Mouse (Mus musculus): ENCODE measurements at regions not wholly inside any gene's neighbourhood (a gene's known extent, or its start where the extent isn't known, plus 50 kb on each side); places are given as distances from the start of the nearest gene placed in this dataset.

GRCm38 (mm10) chr13:113440137-113440536 is 147.2 kb downstream of the BC067074 start:
- H3K9ac ChIP-seq, result no peak overlapping the region
- H3K27ac ChIP-seq (ENCODE audit: low read depth, low read length), result no peak overlapping the region
- ATAC-seq (peak; percentile 40; the same call in 1 of the 2 replicates), DNase-seq (no peak)
- H3K9me3 ChIP-seq (ENCODE audit: low read length), result no peaks in the 10 kb centered on the region
- no peak overlapping the region for H3K4me3 ChIP-seq (ENCODE audit: low read depth, low read length)
- WGBS, result 80% methylated on average over 5 of the region's 5 CpGs
- no peak for TF ChIP-seq CTCF (IDR thresholded peaks at IDR 0.05; ENCODE audit: low read depth)
- no peak overlapping the region for H3K4me2 ChIP-seq (ENCODE audit: low read depth)
- H3K36me3 ChIP-seq (ENCODE audit: insufficient read depth), result no peaks in the 10 kb centered on the region
- no peaks in the 10 kb centered on the region for H3K27me3 ChIP-seq (ENCODE audit: insufficient read depth, low read length)
- no peaks in the 10 kb centered on the region for H3K4me1 ChIP-seq (ENCODE audit: insufficient read depth)

GRCm38 (mm10) chr13:113439516-113439915 is 146.6 kb downstream of the BC067074 start:
- H3K9me3 ChIP-seq (ENCODE audit: low read length), result no peaks in the 10 kb centered on the region
- TF ChIP-seq CTCF (IDR thresholded peaks at IDR 0.05; ENCODE audit: low read depth), result no peak
- no peaks in the 10 kb centered on the region for H3K36me3 ChIP-seq (ENCODE audit: insufficient read depth)
- H3K27me3 ChIP-seq (ENCODE audit: insufficient read depth, low read length), result no peaks in the 10 kb centered on the region
- WGBS, result 36% methylated on average over 7 of the region's 7 CpGs
- DNase-seq (no peak), ATAC-seq (no peak)
- no peak overlapping the region for H3K4me2 ChIP-seq (ENCODE audit: low read depth)
- no peaks in the 10 kb centered on the region for H3K4me1 ChIP-seq (ENCODE audit: insufficient read depth)
- H3K27ac ChIP-seq (ENCODE audit: low read depth, low read length), result no peak overlapping the region
- H3K9ac ChIP-seq, result no peak overlapping the region
- no peak overlapping the region for H3K4me3 ChIP-seq (ENCODE audit: low read depth, low read length)

- Histone ChIP-seq H3K27ac (ENCODE audit: low read depth, low read length) (no peak overlapping the region), H3K4me3 (ENCODE audit: low read depth, low read length) (no peak overlapping the region), H3K4me2 (ENCODE audit: low read depth) (no peak overlapping the region), H3K9me3 (ENCODE audit: low read length) (no peaks in the 10 kb centered on the region), H3K27me3 (ENCODE audit: insufficient read depth, low read length) (no peaks in the 10 kb centered on the region), H3K36me3 (ENCODE audit: insufficient read depth) (no peaks in the 10 kb centered on the region), H3K4me1 (ENCODE audit: insufficient read depth) (no peaks in the 10 kb centered on the region), H3K9ac (no peak overlapping the region)
- 84% methylated on average over 2 of the region's 2 CpGs for WGBS
- DNase-seq, result no peak
- ATAC-seq, result no peak
- TF ChIP-seq CTCF (IDR thresholded peaks at IDR 0.05; ENCODE audit: low read depth), result no peak
These were observed 145.9 kb downstream of the BC067074 start for GRCm38 (mm10) chr13:113438872-113439271.

- TF ChIP-seq CTCF (IDR thresholded peaks at IDR 0.05; ENCODE audit: low read depth), result no peak
- H3K9me3 ChIP-seq (ENCODE audit: low read length), result no peaks in the 10 kb centered on the region
- H3K27me3 ChIP-seq (ENCODE audit: insufficient read depth, low read length), result no peaks in the 10 kb centered on the region
- no peak overlapping the region for H3K27ac ChIP-seq (ENCODE audit: low read depth, low read length)
- no peak for DNase-seq
- no peaks in the 10 kb centered on the region for H3K4me1 ChIP-seq (ENCODE audit: insufficient read depth)
- WGBS, result 95% methylated on average over 3 of the region's 3 CpGs
- ATAC-seq, result no peak
- no peak overlapping the region for H3K4me3 ChIP-seq (ENCODE audit: low read depth, low read length)
- no peak overlapping the region for H3K9ac ChIP-seq
- no peak overlapping the region for H3K4me2 ChIP-seq (ENCODE audit: low read depth)
- no peaks in the 10 kb centered on the region for H3K36me3 ChIP-seq (ENCODE audit: insufficient read depth)
These were observed 143.3 kb downstream of the BC067074 start for GRCm38 (mm10) chr13:113436288-113436687.

- no peak for ATAC-seq
- no peak for DNase-seq
- Histone ChIP-seq H3K9ac (no peak overlapping the region), H3K4me3 (ENCODE audit: low read depth, low read length) (no peak overlapping the region), H3K4me2 (ENCODE audit: low read depth) (no peak overlapping the region), H3K4me1 (ENCODE audit: insufficient read depth) (no peaks in the 10 kb centered on the region), H3K9me3 (ENCODE audit: low read length) (no peaks in the 10 kb centered on the region), H3K27ac (ENCODE audit: low read depth, low read length) (no peak overlapping the region), H3K27me3 (ENCODE audit: insufficient read depth, low read length) (no peaks in the 10 kb centered on the region), H3K36me3 (ENCODE audit: insufficient read depth) (no peaks in the 10 kb centered on the region)
- WGBS, result 89% methylated on average over 4 of the region's 4 CpGs
- no peak for TF ChIP-seq CTCF (IDR thresholded peaks at IDR 0.05; ENCODE audit: low read depth)
These were observed 142.2 kb downstream of the BC067074 start for GRCm38 (mm10) chr13:113435117-113435516.

- DNase-seq (no peak), ATAC-seq (no peak)
- Histone ChIP-seq H3K4me3 (ENCODE audit: low read depth, low read length) (no peak overlapping the region), H3K4me1 (ENCODE audit: insufficient read depth) (no peaks in the 10 kb centered on the region), H3K27ac (ENCODE audit: low read depth, low read length) (no peak overlapping the region), H3K27me3 (ENCODE audit: insufficient read depth, low read length) (no peaks in the 10 kb centered on the region), H3K4me2 (ENCODE audit: low read depth) (no peak overlapping the region), H3K9me3 (ENCODE audit: low read length) (no peaks in the 10 kb centered on the region), H3K36me3 (ENCODE audit: insufficient read depth) (no peaks in the 10 kb centered on the region), H3K9ac (no peak overlapping the region)
- TF ChIP-seq CTCF (IDR thresholded peaks at IDR 0.05; ENCODE audit: low read depth), result no peak
- WGBS, result 77% methylated on average over 5 of the region's 5 CpGs
These were observed 140.5 kb downstream of the BC067074 start for GRCm38 (mm10) chr13:113433456-113433855.

GRCm38 (mm10) chr13:113429615-113430014 is 136.7 kb downstream of the BC067074 start:
- no peak overlapping the region for H3K9ac ChIP-seq
- DNase-seq (no peak), ATAC-seq (no peak)
- no peak overlapping the region for H3K27ac ChIP-seq (ENCODE audit: low read depth, low read length)
- no peaks in the 10 kb centered on the region for H3K4me1 ChIP-seq (ENCODE audit: insufficient read depth)
- TF ChIP-seq CTCF (IDR thresholded peaks at IDR 0.05; ENCODE audit: low read depth), result peak; percentile 53
- H3K4me2 ChIP-seq (ENCODE audit: low read depth), result no peak overlapping the region
- H3K27me3 ChIP-seq (ENCODE audit: insufficient read depth, low read length), result no peaks in the 10 kb centered on the region
- no peaks in the 10 kb centered on the region for H3K36me3 ChIP-seq (ENCODE audit: insufficient read depth)
- no peak overlapping the region for H3K4me3 ChIP-seq (ENCODE audit: low read depth, low read length)
- 32% methylated on average over 3 of the region's 3 CpGs for WGBS
- H3K9me3 ChIP-seq (ENCODE audit: low read length), result no peaks in the 10 kb centered on the region

All from forebrain, postnatal 0 days (tissue).